Mouse (Mus musculus) ES-E14 (cell line): ENCODE measurements around the gene Ranbp10. TPM values are rescaled to one million over a fixed set of nuclear protein-coding genes. Genes with fewer than 3 reads are reported as not detected.
"Not testable (repeated sequence)": the region's sequence is repeated elsewhere in the genome, so short reads cannot be mapped to it uniquely, and the experiment has no call there.

ENCODE experiments used
- DNase-seq: peaks from one replicate; pipeline ENCODE4 v3.0.0-alpha.2; 2013; ENCODE audit warnings: low read depth, low spot score
- H3K27ac ChIP-seq: 2 replicates; pipeline ENCODE4 v1.5.1; 2012; ENCODE audit warnings: low read depth, mild to moderate bottlenecking, low read length, moderate library complexity, mixed read lengths; ENCODE audit not compliant: poor library complexity, insufficient read depth, severe bottlenecking
- H3K36me3 ChIP-seq: 2 replicates; pipeline ENCODE4 v1.6.1; 2012; ENCODE audit warnings: mild to moderate bottlenecking, low read length, moderate library complexity, mixed read lengths; ENCODE audit not compliant: control insufficient read depth, poor library complexity, insufficient read depth, severe bottlenecking
- H3K4me1 ChIP-seq, 2 experiments: fragments of 150-350 bp in 1 of 2; sonication (generic) in 1 of 2; 2 replicates each; pipeline ENCODE4 v1.6.1; 2012; ENCODE audit warnings: low read length in 2 of 2, mild to moderate bottlenecking in 1 of 2, mixed read lengths in 1 of 2; ENCODE audit not compliant: control insufficient read depth in 2 of 2, insufficient read depth in 2 of 2, poor library complexity in 1 of 2
- H3K4me3 ChIP-seq, 2 experiments: fragments of 150-350 bp in 1 of 2; sonication (generic) in 1 of 2; 2 replicates each; pipeline ENCODE4 v1.5.1; 2012; ENCODE audit warnings: low read length in 2 of 2, low read depth in 1 of 2, mild to moderate bottlenecking in 1 of 2, mixed read lengths in 1 of 2; ENCODE audit not compliant: insufficient read depth in 1 of 2, poor library complexity in 1 of 2, severe bottlenecking in 1 of 2
- H3K9ac ChIP-seq: 2 replicates; pipeline ENCODE4 v1.6.1; 2012; ENCODE audit warnings: low read depth, mild to moderate bottlenecking, low read length, mixed read lengths; ENCODE audit not compliant: poor library complexity, insufficient read depth, severe bottlenecking
- H3K9me3 ChIP-seq: fragments of 150-350 bp; sonication (generic); 2 replicates; pipeline ENCODE4 v1.6.1; 2012; ENCODE audit warnings: low read depth, mild to moderate bottlenecking, low read length; ENCODE audit not compliant: control insufficient read depth, insufficient read depth
- CHD2 ChIP-seq: IDR thresholded peaks from 2 replicates; pipeline ENCODE4 v1.6.1; 2014; ENCODE audit warnings: mild to moderate bottlenecking, low read depth, low read length, inconsistent platforms
- HCFC1 ChIP-seq: IDR thresholded peaks from 2 replicates; pipeline ENCODE4 v1.6.1; 2012; ENCODE audit warnings: low read length, inconsistent platforms, borderline replicate concordance; ENCODE audit not compliant: insufficient read depth
- MAFK ChIP-seq: IDR thresholded peaks from 2 replicates; pipeline ENCODE4 v1.6.1; 2014; ENCODE audit warnings: mild to moderate bottlenecking, low read depth, low read length, inconsistent platforms; ENCODE audit not compliant: insufficient read depth
- ZC3H11A ChIP-seq: IDR thresholded peaks from 2 replicates; pipeline ENCODE4 v1.6.1; 2012; ENCODE audit warnings: low read depth, mild to moderate bottlenecking, inconsistent platforms, low read length, borderline replicate concordance
- ZNF384 ChIP-seq: IDR thresholded peaks from 2 replicates; pipeline ENCODE4 v1.6.1; 2012; ENCODE audit warnings: low read depth, low read length, inconsistent platforms
- in situ Hi-C, 2 experiments: fragments of 600-800 bp; cut with MboI; formaldehyde crosslinking; loops; one replicate each; pipeline ENCODE4 v1.15.1; 2025; ENCODE audit warnings: low sequenced_read_pairs in 2 of 2, inconsistent platforms in 1 of 2; ENCODE audit not compliant: unreplicated experiment in 2 of 2
- total RNA-seq: library from RNA; depleted of rRNA; stranded (reverse); fragments of 300-350 nt; gene quantifications from 2 replicates; pipeline ENCODE4 v1.2.3, GENCODE M21; 2012

Gene Ranbp10
- total RNA-seq, 1 experiment = 13.7 TPM

- Histone ChIP-seq H3K9ac (no peak overlapping the region), H3K27ac (no peak overlapping the region), H3K4me1 (peaks cover 2 to 6% of the 10 kb centered on the region in 2 experiments; a peak in 1 of 4 replicates), H3K9me3 (no peaks in the 10 kb centered on the region), H3K36me3 (peaks cover 52% of the 10 kb centered on the region), H3K4me3 (no peak overlapping the region)
- no peak for DNase-seq
- in situ Hi-C loops = no loop called here
- no peak for TF ChIP-seq ZC3H11A
- TF ChIP-seq MAFK = no peak
- TF ChIP-seq ZNF384 = no peak
- no peak for TF ChIP-seq CHD2
- no peak for TF ChIP-seq HCFC1
These were observed 19.5 kb upstream of the Ranbp10 start for GRCm38 (mm10) chr8:105846678-105847077.

GRCm38 (mm10) chr8:105839209-105839608, 12.1 kb upstream of the Ranbp10 start:
- H3K4me1 ChIP-seq = no peaks in the 10 kb centered on the region
- no peak for TF ChIP-seq ZC3H11A
- no peak for TF ChIP-seq HCFC1
- no peak for TF ChIP-seq ZNF384
- no peak for TF ChIP-seq CHD2
- H3K4me3 ChIP-seq = no peak overlapping the region
- peaks cover 6% of the 10 kb centered on the region for H3K36me3 ChIP-seq
- DNase-seq = no peak
- in situ Hi-C loops = no loop called here
- no peaks in the 10 kb centered on the region for H3K9me3 ChIP-seq
- no peak overlapping the region for H3K27ac ChIP-seq
- no peak overlapping the region for H3K9ac ChIP-seq

- H3K4me1 ChIP-seq = no peaks in the 10 kb centered on the region
- H3K9me3 ChIP-seq = no peaks in the 10 kb centered on the region
- in situ Hi-C loops = no loop called here
- H3K4me3 ChIP-seq = no peak overlapping the region
- TF ChIP-seq MAFK (no peak), CHD2 (no peak), ZC3H11A (no peak), ZNF384 (no peak), HCFC1 (no peak)
- DNase-seq = no peak
- no peak overlapping the region for H3K27ac ChIP-seq
- no peaks in the 10 kb centered on the region for H3K36me3 ChIP-seq
- H3K9ac ChIP-seq = no peak overlapping the region
These were observed 9.8 kb upstream of the Ranbp10 start for GRCm38 (mm10) chr8:105836991-105837390.

GRCm38 (mm10) chr8:105835318-105835717, 8.2 kb upstream of the Ranbp10 start:
- H3K4me1 ChIP-seq = no peaks in the 10 kb centered on the region
- in situ Hi-C loops = no loop called here
- H3K4me3 ChIP-seq = no peak overlapping the region
- H3K36me3 ChIP-seq = no peaks in the 10 kb centered on the region
- no peak overlapping the region for H3K27ac ChIP-seq
- no peak for TF ChIP-seq CHD2
- TF ChIP-seq MAFK = no peak
- TF ChIP-seq HCFC1 = no peak
- no peak for TF ChIP-seq ZC3H11A
- TF ChIP-seq ZNF384 = no peak
- H3K9ac ChIP-seq = no peak overlapping the region
- no peaks in the 10 kb centered on the region for H3K9me3 ChIP-seq
- DNase-seq = peak; percentile 75

GRCm38 (mm10) chr8:105833740-105834139, 6.6 kb upstream of the Ranbp10 start:
- H3K36me3 ChIP-seq, H3K9me3 ChIP-seq, H3K9ac ChIP-seq, H3K27ac ChIP-seq, DNase-seq, H3K4me3 ChIP-seq, H3K4me1 ChIP-seq, in situ Hi-C loops: not testable (repeated sequence)
